Mouse (Mus musculus) retina, adult 2 months (tissue): ENCODE measurements around the gene Akain1.

Source experiments
- DNase-seq: peaks from one replicate; pipeline ENCODE4 v3.0.0-alpha.2; 2012; ENCODE audit warnings: low read depth, low spot score

The Akain1 gene

DNA sequence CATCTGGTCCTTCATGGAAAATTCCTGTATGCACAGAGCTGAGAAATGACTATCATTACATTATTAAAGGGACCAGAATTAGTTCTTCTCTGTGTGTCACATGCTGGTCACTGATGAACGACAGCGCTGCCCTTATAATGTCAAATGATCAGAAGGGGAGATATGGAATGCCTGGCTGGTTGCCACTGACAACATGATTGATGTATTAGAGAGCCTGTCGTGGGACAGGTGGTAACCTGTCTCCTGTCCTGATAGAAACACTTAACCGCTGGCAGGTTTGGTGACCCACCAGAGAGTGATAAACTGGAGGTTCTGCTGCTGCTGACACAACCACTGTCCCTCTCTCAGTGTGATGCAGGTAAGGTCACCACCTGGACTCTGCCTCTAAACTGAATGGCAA is 40.1 kb downstream of the Akain1 start:
- no peak for DNase-seq

- DNase-seq, result no peak
Measured at GRCm38 (mm10) chr17:69487116-69487515, 48.0 kb downstream of the Akain1 start.

GRCm38 (mm10) chr17:69487884-69488283 is 48.8 kb downstream of the Akain1 start:
- no peak for DNase-seq

GRCm38 (mm10) chr17:69488826-69489225 is 49.7 kb downstream of the Akain1 start:
- DNase-seq, result no peak

- DNase-seq, result no peak
Measured at GRCm38 (mm10) chr17:69492368-69492767, 53.2 kb downstream of the Akain1 start.

DNA sequence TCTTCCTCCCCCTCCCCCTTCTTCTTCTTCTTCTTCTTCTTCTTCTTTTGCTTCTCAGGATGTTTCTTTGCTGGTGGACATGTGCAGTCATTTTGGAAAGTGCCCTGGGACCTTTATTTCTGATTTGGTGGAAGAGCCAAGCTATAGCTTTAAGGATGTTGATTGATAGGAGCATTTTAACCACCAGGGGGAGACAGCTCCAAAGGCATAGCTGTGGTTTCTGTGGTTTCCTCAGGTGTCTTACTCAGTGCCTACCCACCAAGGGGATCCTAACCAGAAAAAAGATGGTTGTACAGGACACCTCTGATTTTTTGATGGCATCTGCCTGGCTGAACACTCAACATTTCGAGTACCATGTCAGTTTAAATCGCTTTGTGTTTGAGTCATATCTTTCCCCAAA is 56.4 kb downstream of the Akain1 start:
- DNase-seq, result no peak

DNA sequence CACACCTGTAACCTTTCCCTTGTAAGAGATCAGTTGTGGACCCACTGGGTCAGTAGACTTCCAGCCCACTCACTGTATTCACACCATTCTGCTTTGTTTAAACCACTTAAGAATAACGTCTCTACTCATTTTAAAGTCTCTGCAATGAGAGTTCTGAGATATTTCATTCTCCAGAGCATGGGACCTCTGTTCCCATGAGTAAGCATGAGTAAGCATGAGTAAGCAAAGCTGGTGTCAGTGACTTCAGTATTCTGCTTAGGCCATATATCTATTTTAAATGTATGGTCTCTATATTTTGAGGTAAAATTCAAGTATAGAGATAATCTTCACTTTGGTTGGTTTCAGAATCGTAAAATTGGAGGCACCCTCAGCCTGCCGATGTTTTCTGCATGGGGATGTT is 57.0 kb downstream of the Akain1 start:
- DNase-seq, result no peak

- DNase-seq, result no peak
Measured at GRCm38 (mm10) chr17:69497315-69497714, 58.2 kb downstream of the Akain1 start.

DNA sequence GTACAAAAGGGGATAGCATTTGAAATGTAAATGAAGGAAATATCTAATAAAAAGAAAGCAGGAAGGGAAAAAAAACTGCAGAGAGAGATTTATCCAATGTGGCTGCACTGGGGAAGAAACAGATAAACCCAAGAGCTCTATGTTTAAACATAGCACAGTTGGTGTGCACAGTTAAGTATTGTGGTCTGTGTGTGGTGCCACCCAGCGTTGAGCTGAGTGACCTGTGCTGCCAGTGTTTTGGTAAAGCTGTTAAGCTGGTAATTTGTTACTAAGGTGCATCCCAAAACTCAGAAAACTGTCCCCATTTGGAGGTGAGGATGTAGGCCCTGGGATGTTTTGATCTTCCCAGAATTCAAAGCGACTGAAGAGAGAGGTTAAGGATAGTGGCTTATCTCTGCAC is 59.8 kb downstream of the Akain1 start:
- no peak for DNase-seq

DNA sequence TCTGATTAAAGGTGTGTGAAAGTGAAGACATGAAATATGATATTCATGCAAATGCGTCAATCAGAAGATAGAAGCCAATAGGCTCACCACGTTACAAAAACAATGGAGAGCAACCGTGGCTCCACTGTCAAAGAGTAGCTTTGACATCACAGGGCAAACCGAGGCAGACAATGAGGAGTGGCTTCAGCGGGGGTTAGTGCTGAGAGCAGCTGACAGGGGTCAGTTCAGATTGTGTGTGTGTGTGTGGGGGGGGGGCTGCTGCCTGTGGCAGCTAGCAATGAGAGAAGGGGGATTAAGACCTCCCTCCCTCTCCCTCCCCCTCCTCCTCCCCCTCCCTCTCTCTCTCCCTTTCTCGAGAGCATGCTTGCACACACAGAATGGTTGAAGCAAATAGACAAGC is 60.3 kb downstream of the Akain1 start:
- DNase-seq, result no peak

DNA sequence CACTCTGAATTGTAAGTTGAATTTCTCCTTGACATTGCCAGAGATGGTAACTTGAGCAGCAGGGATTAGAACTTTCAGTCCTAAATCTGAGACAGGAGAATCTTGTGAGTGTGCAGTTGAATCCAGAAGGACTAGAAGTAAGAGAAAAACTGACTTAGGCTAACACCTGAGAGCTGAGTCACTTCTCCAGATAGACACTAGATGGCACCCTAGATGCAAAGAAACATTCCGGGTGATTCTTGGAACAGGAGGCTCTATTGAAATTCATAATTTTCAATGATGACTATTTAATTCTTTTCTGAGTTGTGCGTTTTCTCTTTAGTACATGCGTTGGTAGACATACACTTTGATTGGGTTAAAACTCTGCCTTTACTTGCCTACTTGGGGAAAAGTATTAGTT is 66.9 kb downstream of the Akain1 start:
- no peak for DNase-seq

GRCm38 (mm10) chr17:69516344-69516907 is 77.3 kb downstream of the Akain1 start:
- DNase-seq, result no peak

DNA sequence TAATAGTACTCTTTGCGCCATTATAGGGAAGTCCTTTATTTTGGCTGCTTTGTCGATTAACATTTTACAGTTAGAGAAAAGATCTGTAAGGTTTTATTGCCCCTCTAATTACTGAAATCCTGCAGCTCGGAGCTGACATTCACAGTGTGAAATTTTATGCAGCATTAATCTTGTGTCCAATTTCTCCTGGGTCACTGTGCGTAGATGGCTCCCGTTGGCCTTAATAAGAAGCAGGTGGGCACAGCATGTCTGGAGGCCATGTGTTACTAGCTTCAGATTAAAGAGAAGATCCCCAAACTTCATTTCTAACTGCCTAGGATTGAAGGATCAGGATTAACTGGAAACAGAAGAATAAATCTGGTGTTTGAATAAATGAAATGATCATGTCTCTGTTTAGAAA is 92.3 kb downstream of the Akain1 start:
- no peak for DNase-seq
